ENCODE assay signal across 13 mouse cellular contexts in genomic region chr4:34900155-34900554, GRCm38 (mm10). TPM values are rescaled to one million over a fixed set of nuclear protein-coding genes. Genes with fewer than 3 reads are reported as not detected.
A peak's percentile ranks its signal among the peaks of the same experiment; 100 is the strongest.
DNase-seq lines count a peak whose midpoint lies in the region; ATAC-seq and TF ChIP-seq lines count a peak whose summit lies in the region.
"Had no signal": no experiment of that assay in that cellular context is flagged by ENCODE, and none has a peak within 500 bp of the region (broad histone marks: within the 10 kb centered on the region; RNA-seq: fewer than 3 reads in every experiment).

No protein-coding gene starts in this region.

- no peak overlapping the region for H3K9ac ChIP-seq in hindbrain, postnatal 0 days (replicated peaks; ENCODE audit: low read length)
- H3K9ac ChIP-seq in hindbrain, embryonic 11.5 days (ENCODE audit: low read depth, low read length), result no peak overlapping the region
- H3K9ac ChIP-seq in stomach, embryonic 14.5 days (replicated peaks; ENCODE audit: low read depth, low read length), result no peak overlapping the region
- H3K9ac ChIP-seq in stomach, postnatal 0 days (ENCODE audit: low read length), result no peak overlapping the region

- peak overlapping the region; percentile 14; the same call in 1 of the 2 replicates for H3K4me2 ChIP-seq in hindbrain, postnatal 0 days (ENCODE audit: low read depth, low read length)
- H3K4me2 ChIP-seq in hindbrain, embryonic 11.5 days (replicated peaks; ENCODE audit: low read depth, low read length), result no peak overlapping the region
- H3K4me2 ChIP-seq in stomach, embryonic 14.5 days (replicated peaks; ENCODE audit: low read depth, low read length), result no peak overlapping the region
- no peak overlapping the region for H3K4me2 ChIP-seq in stomach, postnatal 0 days (replicated peaks; ENCODE audit: low read depth)

- H3K27ac ChIP-seq in hindbrain, postnatal 0 days, result no peak overlapping the region
- H3K27ac ChIP-seq in hindbrain, embryonic 11.5 days (ENCODE audit: low read depth, low read length), result no peak overlapping the region
- no peak overlapping the region for H3K27ac ChIP-seq in stomach, embryonic 14.5 days (ENCODE audit: low read length)
- H3K27ac ChIP-seq in stomach, postnatal 0 days (replicated peaks), result no peak overlapping the region

- no peak overlapping the region for H3K4me3 ChIP-seq in hindbrain, postnatal 0 days (ENCODE audit: low read length)
- H3K4me3 ChIP-seq in hindbrain, embryonic 11.5 days (ENCODE audit: low read depth, low read length), result no peak overlapping the region
- no peak overlapping the region for H3K4me3 ChIP-seq in stomach, embryonic 14.5 days (ENCODE audit: low read depth, low read length)
- H3K4me3 ChIP-seq in stomach, postnatal 0 days (ENCODE audit: low read depth, low read length), result no peak overlapping the region

- no peaks in the 10 kb centered on the region for H3K27me3 ChIP-seq in hindbrain, postnatal 0 days (ENCODE audit: insufficient read depth, low read length)
- H3K27me3 ChIP-seq in hindbrain, embryonic 11.5 days (ENCODE audit: control insufficient read depth, insufficient read depth, low read length), result no peaks in the 10 kb centered on the region
- no peaks in the 10 kb centered on the region for H3K27me3 ChIP-seq in stomach, embryonic 14.5 days (ENCODE audit: control insufficient read depth, insufficient read depth, low read length)
- H3K27me3 ChIP-seq in stomach, postnatal 0 days (ENCODE audit: control insufficient read depth, insufficient read depth, low read length), result no peaks in the 10 kb centered on the region

- TF ChIP-seq EP300 in stomach, postnatal 0 days (optimal IDR thresholded peaks at IDR 0.05), result no peak

- WGBS in hindbrain, postnatal 0 days, result 45% methylated on average over 9 of the region's 9 CpGs
- WGBS in hindbrain, embryonic 11.5 days, result 62% methylated on average over 9 of the region's 9 CpGs
- WGBS in stomach, embryonic 14.5 days, result 42% methylated on average over 9 of the region's 9 CpGs
- WGBS in stomach, postnatal 0 days, result 50% methylated on average over 9 of the region's 9 CpGs

- no peak for TF ChIP-seq CTCF in hindbrain, postnatal 0 days (IDR thresholded peaks at IDR 0.05; ENCODE audit: low read depth)
- no peak for TF ChIP-seq CTCF in stomach, postnatal 0 days (IDR thresholded peaks at IDR 0.05; ENCODE audit: low read depth)

- no peaks in the 10 kb centered on the region; the same call in 1 of the 2 replicates for H3K4me1 ChIP-seq in hindbrain, postnatal 0 days (ENCODE audit: insufficient read depth, low read length)
- H3K4me1 ChIP-seq in hindbrain, embryonic 11.5 days (replicated peaks; ENCODE audit: control insufficient read depth, insufficient read depth, low read length), result no peaks in the 10 kb centered on the region
- H3K4me1 ChIP-seq in stomach, embryonic 14.5 days (ENCODE audit: control insufficient read depth, insufficient read depth, low read length), result no peaks in the 10 kb centered on the region
- H3K4me1 ChIP-seq in stomach, postnatal 0 days (replicated peaks; ENCODE audit: control insufficient read depth, insufficient read depth), result no peaks in the 10 kb centered on the region; the same call in 1 of the 2 replicates

- peak; percentile 66 for DNase-seq in hindbrain, postnatal 0 days (ENCODE audit: low spot score)
- no peak for DNase-seq in hindbrain, embryonic 11.5 days (ENCODE audit: low spot score)
- DNase-seq in stomach, postnatal 0 days (ENCODE audit: low spot score), result no peak
- peak; percentile 32 to 68 for DNase-seq in layer of hippocampus, adult 18-20 months (ENCODE audit: low spot score in 2 of 2)
- DNase-seq in thymus, postnatal 10 days (ENCODE audit: low spot score in 2 of 2), result no peak
- no peak for DNase-seq in lung, postnatal 36 days
- DNase-seq: adrenal gland, postnatal 36 days; kidney, postnatal 36 days; lung, adult 18-20 months; spleen, adult 18-20 months had no signal

- no peaks in the 10 kb centered on the region for H3K36me3 ChIP-seq in hindbrain, postnatal 0 days (ENCODE audit: insufficient read depth, low read length)
- H3K36me3 ChIP-seq in hindbrain, embryonic 11.5 days (ENCODE audit: control insufficient read depth, insufficient read depth, low read length), result no peaks in the 10 kb centered on the region
- H3K36me3 ChIP-seq in stomach, embryonic 14.5 days (ENCODE audit: control insufficient read depth, insufficient read depth, low read length), result no peaks in the 10 kb centered on the region
- no peaks in the 10 kb centered on the region for H3K36me3 ChIP-seq in stomach, postnatal 0 days (ENCODE audit: control insufficient read depth, insufficient read depth, low read length)

- peak; percentile 82 for ATAC-seq in hindbrain, postnatal 0 days
- no peak for ATAC-seq in hindbrain, embryonic 11.5 days (ENCODE audit: low FRiP score)
- ATAC-seq in stomach, embryonic 14.5 days (ENCODE audit: insufficient number of reproducible peaks, insufficient read depth, low FRiP score, low read depth), result peak; percentile 42; the same call in 1 of the 2 replicates
- ATAC-seq in stomach, postnatal 0 days (ENCODE audit: low FRiP score, low TSS enrichment), result no peak

- H3K9me3 ChIP-seq in hindbrain, postnatal 0 days (ENCODE audit: low read length), result no peaks in the 10 kb centered on the region
- H3K9me3 ChIP-seq in hindbrain, embryonic 11.5 days (ENCODE audit: control insufficient read depth, low read length), result no peaks in the 10 kb centered on the region
- no peaks in the 10 kb centered on the region for H3K9me3 ChIP-seq in stomach, embryonic 14.5 days (ENCODE audit: control insufficient read depth, low read depth, low read length)
- H3K9me3 ChIP-seq in stomach, postnatal 0 days (ENCODE audit: control insufficient read depth, low read length), result no peaks in the 10 kb centered on the region

RNA-seq across cellular contexts. Expression of gene Cga, which starts 6.6 kb away (rescaled TPM):
- total RNA-seq in hindbrain, postnatal 0 days (2014; rRNA removed), result not detected in 2 replicates
- not detected in 2 replicates for polyA plus RNA-seq in hindbrain, postnatal 0 days (2015; fragmentation: Nextera tagmentation; extraction: Ambion mirVana)
- polyA plus RNA-seq in hindbrain, embryonic 11.5 days (2014; fragmentation: Nextera tagmentation; extraction: Ambion mirVana), result not detected in 2 replicates
- not detected in 2 replicates for polyA plus RNA-seq in stomach, embryonic 14.5 days (2014; fragmentation: Nextera tagmentation; extraction: Ambion mirVana)
- 0.19 TPM in 1 of 2 replicates, not detected in the other for polyA plus RNA-seq in stomach, postnatal 0 days (2015; fragmentation: Nextera tagmentation; extraction: Ambion mirVana)
- not detected for total RNA-seq in layer of hippocampus, adult 18-20 months (2021)
- total RNA-seq: adrenal gland, postnatal 36 days; hematopoietic stem cell, adult 5-6 weeks; MEL had no signal

RNA-seq across cellular contexts. Expression of gene Zfp292, which starts 17.4 kb away (rescaled TPM):
- total RNA-seq in hindbrain, postnatal 0 days (2014; rRNA removed), result 22.6 and 25.6 TPM in 2 replicates
- 15.1 and 15.6 TPM in 2 replicates for polyA plus RNA-seq in hindbrain, postnatal 0 days (2015; fragmentation: Nextera tagmentation; extraction: Ambion mirVana)
- polyA plus RNA-seq in hindbrain, embryonic 11.5 days (2014; fragmentation: Nextera tagmentation; extraction: Ambion mirVana), result 41.7 and 42.4 TPM in 2 replicates
- 28.3 and 28.9 TPM in 2 replicates for polyA plus RNA-seq in stomach, embryonic 14.5 days (2014; fragmentation: Nextera tagmentation; extraction: Ambion mirVana)
- 5.3 and 5.6 TPM in 2 replicates for polyA plus RNA-seq in stomach, postnatal 0 days (2015; fragmentation: Nextera tagmentation; extraction: Ambion mirVana)
- total RNA-seq in layer of hippocampus, adult 18-20 months (2021), result 10 to 100 TPM; 25.7 to 25.8 TPM

Comparison
In these comparisons a context has a peak if more than half of its experiments do, and no peak if none do; other contexts are left out.
1. ATAC-seq: peak in hindbrain, postnatal 0 days (single experiment) and stomach, embryonic 14.5 days (single experiment); none in hindbrain, embryonic 11.5 days (single experiment) and stomach, postnatal 0 days (single experiment).
2. DNase-seq: peak in hindbrain, postnatal 0 days (single experiment) and layer of hippocampus, adult 18-20 months (2 of 2); none in hindbrain, embryonic 11.5 days (single experiment), stomach, postnatal 0 days (single experiment), thymus, postnatal 10 days (0 of 2) and lung, postnatal 36 days (single experiment).